Mouse (Mus musculus) CD4-positive helper T cell, adult 2 months (primary cell): ENCODE data around the gene Wnt10b.

Experiments used
- DNase-seq: peaks from one replicate; pipeline ENCODE4 v3.0.0-alpha.2; 2012; ENCODE audit warnings: low read depth, missing footprints, low spot score

Wnt10b gene

DNA sequence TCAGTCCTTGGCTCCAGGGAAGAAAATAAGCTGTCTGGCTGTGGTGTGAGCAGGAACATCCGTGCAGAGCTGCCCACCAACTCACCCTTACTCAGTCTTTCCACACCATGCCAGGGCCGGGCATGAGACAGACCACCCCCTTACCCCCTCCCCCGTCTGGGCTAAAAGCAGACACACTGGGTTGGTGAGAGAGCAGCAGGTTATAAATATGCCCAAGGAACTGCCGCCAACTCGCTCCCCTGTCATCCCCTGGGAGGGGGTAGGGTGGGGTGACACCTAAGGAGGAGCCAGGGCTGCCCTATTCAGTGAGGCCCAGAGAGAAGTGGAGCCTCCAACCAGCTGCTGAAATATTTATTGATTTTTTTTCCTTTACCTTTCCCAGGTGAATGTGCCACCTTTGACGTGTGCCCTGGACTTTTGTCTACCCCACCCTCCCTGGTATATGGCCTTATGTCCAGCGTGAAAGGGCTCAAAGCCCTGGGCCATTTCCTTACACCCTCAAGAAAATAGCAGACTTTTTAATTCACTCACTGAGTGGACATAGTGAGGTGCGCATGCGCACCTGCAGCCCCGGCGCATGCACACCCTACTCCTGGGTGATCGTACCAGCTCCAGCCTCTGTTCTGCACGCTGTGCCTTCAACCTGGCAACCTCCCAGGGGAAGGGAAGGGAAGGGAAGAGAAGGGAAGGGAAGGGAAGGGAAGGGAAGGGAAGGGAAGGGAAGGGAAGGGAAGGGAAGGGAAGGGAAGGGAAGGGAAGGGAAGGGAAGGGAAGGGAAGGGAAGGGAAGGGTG is 19.0 kb upstream of the Wnt10b start:
- no peak for DNase-seq

GRCm38 (mm10) chr15:98793141-98793698 is 15.3 kb upstream of the Wnt10b start:
- no peak for DNase-seq

DNA sequence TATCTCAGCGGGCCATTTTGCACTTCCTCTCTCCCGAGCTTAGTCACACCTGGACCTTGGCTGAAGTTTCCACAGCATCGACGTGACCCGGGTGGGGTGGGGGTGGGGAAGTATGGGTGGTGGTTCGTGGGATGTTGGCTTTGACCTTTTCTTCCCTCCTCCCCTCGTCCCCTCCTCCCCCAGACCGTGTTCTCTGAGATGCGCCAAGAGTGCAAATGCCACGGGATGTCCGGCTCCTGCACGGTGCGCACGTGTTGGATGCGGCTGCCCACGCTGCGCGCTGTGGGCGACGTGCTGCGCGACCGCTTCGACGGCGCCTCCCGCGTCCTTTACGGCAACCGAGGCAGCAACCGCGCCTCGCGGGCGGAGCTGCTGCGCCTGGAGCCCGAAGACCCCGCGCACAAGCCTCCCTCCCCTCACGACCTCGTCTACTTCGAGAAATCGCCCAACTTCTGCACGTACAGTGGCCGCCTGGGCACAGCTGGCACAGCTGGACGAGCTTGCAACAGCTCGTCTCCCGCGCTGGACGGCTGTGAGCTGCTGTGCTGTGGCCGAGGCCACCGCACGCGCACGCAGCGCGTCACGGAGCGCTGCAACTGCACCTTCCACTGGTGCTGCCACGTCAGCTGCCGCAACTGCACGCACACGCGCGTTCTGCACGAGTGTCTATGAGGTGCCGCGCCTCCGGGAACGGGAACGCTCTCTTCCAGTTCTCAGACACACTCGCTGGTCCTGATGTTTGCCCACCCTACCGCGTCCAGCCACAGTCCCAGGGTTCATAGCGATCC is 14.5 kb upstream of the Wnt10b start:
- peak; percentile 55 for DNase-seq

- no peak for DNase-seq
Observed at GRCm38 (mm10) chr15:98791771-98792170, 13.8 kb upstream of the Wnt10b start.

- DNase-seq: no peak
Observed at GRCm38 (mm10) chr15:98791221-98791620, 13.3 kb upstream of the Wnt10b start.

DNA sequence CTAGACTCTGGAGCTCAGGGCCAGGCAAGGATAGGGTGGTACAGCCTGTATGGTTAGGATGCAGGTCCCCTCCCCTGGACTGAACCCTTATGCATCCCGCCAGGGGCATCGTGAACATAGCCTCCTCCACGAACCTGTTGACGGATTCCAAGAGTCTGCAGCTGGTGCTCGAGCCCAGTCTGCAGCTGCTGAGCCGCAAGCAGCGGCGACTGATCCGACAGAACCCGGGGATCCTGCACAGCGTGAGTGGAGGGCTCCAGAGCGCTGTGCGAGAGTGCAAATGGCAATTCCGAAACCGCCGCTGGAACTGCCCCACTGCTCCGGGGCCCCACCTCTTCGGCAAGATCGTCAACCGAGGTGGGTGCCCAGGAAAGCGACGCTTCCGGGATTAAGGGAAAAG is 12.8 kb upstream of the Wnt10b start:
- no peak for DNase-seq

DNA sequence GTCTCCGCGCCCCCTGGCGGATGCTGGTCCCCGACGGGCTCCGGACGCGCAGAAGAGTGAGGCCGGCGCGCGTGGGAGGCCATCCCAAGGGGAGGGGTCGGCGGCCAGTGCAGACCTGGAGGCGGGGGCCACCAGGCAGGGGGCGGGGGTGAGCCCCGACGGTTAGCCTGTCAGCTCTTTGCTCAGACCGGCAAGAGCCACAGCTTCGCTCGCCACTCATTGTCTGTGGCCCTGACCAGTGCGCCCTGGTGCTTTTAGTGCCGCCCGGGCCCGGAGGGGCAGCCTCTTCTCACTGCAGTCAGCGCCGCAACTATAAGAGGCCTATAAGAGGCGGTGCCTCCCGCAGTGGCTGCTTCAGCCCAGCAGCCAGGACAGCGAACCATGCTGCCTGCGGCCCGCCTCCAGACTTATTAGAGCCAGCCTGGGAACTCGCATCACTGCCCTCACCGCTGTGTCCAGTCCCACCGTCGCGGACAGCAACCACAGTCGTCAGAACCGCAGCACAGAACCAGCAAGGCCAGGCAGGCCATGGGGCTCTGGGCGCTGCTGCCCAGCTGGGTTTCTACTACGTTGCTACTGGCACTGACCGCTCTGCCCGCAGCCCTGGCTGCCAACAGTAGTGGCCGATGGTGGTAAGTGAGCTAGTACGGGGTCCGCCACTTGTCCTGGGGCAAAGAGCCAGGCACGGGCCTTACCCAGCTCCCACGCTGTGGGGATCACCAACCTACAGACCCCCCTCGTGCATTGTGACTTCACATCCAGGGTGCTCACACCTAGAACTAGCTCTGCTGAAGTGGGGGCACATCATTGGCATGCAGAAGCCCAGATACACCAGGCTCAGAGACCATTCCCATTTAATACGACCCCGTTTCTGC is 11.9 kb upstream of the Wnt10b start, which contains the start of gene Wnt1:
TSS of gene Wnt1 (plus strand) at position 197 of the 875 bp plus-strand sequence.
- peak; percentile 63 for DNase-seq

DNA sequence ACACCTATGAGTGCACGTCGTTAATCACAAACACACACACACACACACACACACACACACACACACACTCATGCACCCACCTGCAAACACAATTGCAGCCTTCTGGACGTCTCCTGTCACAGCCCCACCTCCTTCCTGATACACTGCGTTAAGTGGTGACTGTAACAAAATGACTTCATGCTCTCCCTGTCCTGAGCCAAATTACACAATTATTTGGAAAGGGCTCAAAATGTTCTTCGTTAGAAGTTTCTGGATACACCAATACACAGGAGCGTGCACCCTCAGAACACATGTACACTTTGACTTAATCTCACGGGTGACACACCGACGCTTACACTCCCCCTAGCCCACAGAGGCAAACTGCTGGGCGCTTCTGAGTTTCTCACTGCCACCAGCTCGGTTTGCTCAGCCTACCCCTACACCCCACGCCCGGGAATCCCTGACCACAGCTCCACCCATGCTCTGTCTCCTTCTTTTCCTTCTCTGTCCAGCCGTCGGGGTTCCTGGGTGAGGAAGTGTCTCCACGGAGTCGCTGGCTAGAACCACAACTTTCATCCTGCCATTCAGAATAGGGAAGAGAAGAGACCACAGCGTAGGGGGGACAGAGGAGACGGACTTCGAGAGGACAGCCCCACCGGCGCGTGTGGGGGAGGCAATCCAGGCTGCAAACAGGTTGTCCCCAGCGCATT is 11.2 kb upstream of the Wnt10b start:
- DNase-seq: no peak

- no peak for DNase-seq
Observed at GRCm38 (mm10) chr15:98787930-98788329, 10.0 kb upstream of the Wnt10b start.

DNA sequence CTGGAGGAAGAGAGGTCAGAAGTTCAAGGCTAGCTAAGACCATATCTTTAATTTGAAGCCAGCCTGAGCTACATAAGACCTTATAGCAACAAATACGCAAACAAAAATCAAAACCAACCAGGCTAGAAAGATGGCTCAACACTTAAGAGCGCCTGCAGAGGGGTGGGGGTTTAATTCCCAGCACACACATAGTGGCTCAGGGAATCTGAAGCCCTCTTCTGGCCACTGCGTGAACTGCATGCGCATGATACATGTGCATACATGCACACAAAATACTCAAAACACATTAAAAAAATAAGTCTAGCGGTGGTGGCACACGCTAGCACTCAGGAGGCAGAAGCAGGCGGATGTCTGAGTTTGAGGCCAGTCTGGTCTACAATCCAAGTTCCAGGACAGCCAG is 7.8 kb upstream of the Wnt10b start:
- DNase-seq: no peak

DNA sequence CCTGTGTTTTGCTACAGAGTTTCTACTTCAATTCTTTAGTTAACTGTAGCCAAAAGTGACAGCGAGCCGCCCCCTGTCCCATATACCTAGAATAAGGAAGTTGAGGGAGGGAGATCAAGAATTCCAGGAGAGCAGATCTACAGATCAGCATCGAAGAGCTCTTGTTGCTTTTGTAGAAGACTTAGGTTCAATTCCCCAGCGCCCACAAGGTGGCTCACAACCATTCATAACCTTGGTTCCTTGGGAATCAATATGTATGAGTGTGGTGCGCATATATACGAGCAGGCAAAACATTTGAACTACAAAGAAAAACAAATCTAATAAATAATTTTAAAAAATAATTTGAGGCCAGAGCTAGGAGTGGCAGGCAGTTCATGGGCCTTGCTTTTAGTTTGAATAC is 3.2 kb upstream of the Wnt10b start:
- no peak for DNase-seq

DNA sequence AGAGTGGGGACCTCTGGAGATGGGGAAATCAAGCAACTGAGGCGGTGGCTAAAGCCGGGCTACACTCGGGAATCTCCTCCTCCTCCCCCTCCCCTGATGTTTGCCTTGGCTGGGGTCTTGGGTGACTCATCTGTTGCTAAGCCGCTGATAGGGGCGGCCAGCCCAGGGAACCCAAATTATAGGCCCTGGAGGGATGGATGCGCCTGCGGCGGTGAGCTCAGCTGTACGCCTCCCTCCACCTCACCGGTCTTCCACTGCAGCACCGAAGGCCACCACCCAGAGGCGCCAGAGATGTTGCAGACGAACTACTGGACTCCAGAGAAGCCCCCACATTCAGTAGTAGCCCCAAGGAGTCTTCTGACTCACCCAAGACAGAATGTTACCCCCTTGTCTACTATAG is 2.6 kb upstream of the Wnt10b start:
- DNase-seq: no peak

GRCm38 (mm10) chr15:98780075-98780474 is 2.1 kb upstream of the Wnt10b start:
- DNase-seq: no peak

DNA sequence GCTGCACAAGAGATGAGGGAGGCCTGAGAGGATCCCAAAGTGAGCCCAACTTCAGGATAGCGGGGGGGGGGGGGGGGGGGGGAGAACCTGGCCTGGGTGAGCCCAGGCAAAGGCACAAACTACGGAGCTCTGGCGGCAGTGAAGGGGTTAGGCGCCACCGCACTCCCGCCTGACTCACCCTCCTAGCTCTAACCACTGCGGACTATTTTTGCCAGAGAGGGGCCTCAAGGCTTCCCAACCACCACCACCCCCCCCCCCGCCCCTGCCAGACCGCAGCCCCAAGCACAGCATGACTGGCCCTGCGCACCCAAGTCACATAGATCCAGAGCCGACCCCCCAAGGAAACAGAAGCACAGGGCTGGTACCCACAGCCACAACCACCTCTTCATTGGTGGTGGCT is 856 bp upstream of the Wnt10b start:
- no peak for DNase-seq

GRCm38 (mm10) chr15:98778191-98778770 is 331 bp upstream of the Wnt10b start:
- no peak for DNase-seq

DNA sequence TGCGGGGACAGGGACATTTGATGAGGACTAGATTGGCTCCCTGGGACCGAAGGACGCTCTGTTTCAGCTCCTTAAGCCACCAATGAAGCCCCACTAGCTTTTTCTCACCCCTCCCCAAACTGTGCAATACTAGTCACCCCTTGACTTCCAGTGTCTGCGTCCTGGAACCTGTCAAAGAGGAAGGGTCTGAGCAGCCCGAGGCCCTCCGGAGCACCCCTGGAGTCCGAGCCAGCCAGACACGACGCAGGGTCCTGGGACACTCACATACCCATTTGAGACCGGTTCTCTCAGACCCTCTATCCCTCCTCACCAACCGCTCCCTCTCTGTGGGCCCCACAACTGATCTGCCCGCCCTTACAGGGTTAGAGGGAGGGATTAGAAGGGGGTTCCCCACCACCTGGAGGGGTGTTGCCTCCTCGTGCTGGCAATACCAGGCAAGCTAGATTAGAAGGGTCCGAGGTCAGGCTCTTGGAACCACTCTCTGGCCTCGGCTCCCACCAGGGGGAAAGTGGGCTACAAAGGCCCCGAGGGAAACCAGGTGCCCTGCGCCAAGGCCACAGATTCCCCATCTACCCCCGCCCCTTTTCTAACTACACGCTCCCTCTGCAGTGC is 839 bp downstream of the Wnt10b start:
- no peak for DNase-seq

DNA sequence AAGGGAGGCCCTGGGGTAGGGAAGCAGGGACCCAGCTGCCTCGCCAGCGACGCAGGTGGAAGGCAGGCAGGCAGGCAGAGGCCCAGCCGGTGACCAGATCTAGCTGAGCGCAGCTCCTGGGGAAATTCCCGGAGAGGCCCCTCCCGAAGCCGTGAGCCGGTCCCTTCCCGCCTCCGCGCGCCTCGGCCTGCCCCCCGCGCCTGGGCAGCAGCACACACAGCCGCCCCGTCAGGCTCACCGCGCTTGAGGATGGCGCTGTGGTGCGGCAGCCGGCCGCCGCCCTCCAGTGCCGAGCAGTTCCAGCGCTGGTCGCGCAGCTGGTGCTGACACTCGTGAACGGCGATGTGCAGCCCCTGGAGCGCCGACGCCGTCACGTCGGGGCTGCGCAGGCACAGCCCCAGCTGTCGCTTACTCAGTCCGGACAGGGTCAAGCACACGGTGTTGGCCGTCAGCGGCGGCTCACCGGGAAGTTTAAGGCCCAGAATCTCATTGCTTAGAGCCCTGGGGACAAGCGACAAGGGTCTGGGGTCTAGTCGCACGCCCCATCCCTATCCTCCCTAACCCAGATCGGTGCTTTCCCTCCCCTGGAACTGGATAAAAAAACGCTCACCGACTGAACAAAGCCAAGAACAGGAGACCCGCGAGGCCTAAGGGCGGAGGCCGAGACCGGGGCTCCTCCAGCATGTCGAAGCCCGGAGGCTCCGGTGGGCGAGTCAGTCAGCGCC is 1.5 kb downstream of the Wnt10b start:
- DNase-seq: peak; percentile 73

DNA sequence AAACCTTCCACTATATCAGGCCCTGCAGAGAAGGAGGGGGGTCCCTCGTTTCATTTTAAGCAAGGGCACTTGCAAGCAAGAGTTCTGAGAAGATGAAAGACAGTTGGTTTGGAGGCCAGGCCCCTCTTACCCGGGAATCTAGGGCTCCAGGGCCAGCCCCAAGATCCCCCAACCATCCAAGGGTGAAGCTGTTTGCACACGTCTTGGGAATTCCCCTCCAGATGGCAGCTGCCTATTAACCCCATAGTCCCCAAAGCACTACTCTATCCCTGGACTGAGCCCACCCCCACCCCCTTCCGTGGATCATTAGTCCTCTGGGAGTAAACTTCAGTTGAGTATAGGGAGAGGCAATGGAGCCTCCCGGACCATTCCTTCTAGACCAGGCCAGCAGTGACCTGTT is 2.4 kb downstream of the Wnt10b start:
- DNase-seq: no peak

DNA sequence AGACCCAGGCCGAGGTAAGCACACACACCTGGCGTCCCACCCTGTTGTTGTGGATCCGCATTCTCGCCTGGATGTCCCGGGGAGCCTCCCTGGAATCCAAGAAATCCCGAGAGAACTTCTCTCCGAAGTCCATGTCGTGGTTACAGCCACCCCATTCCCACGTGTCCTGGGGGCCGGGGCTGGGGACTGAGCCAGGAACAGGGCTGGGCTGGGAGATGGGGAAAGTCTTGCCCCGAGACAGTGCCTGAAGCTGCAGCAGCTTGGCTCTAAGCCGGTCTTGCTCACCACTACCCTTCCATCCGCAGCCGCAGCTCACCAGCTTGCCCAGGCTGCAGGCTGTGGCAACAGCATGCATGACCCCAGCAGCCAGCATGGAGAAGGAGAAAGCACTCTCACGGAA is 3.9 kb downstream of the Wnt10b start:
- no peak for DNase-seq
